15 mouse cellular contexts compared by ENCODE assay signal in genomic region chr3:41424142-41424939, GRCm38 (mm10).
DNase-seq lines count a peak whose midpoint lies in the region; ATAC-seq and TF ChIP-seq lines count a peak whose summit lies in the region.
"Had no signal": no experiment of that assay in that cellular context is flagged by ENCODE, and none has a peak within 500 bp of the region (broad histone marks: within the 10 kb centered on the region; RNA-seq: fewer than 3 reads in every experiment).

No protein-coding gene starts in this region.

- peak; percentile 66 for ATAC-seq in kidney, embryonic 14.5 days (ENCODE audit: low FRiP score, low TSS enrichment)
- ATAC-seq in intestine, embryonic 15.5 days, result peak; percentile 14; the same call in 1 of the 2 replicates
- ATAC-seq: inflammation-experienced regulatory T-cells, adult 6 months had no signal

- no peak overlapping the region for H3K9ac ChIP-seq in kidney, embryonic 14.5 days (ENCODE audit: low read depth, low read length)
- H3K9ac ChIP-seq in intestine, embryonic 15.5 days, result no peak overlapping the region
- H3K9ac ChIP-seq: heart, embryonic 13.5 days had no signal

- WGBS in kidney, embryonic 14.5 days, result 8% methylated on average over 8 of the region's 10 CpGs
- WGBS in intestine, embryonic 15.5 days, result 19% methylated on average over 10 of the region's 10 CpGs

- H3K27ac ChIP-seq in kidney, embryonic 14.5 days (ENCODE audit: low read depth, low read length), result no peak overlapping the region
- no peak overlapping the region for H3K27ac ChIP-seq in intestine, embryonic 15.5 days
- H3K27ac ChIP-seq: heart, embryonic 13.5 days had no signal

- H3K27me3 ChIP-seq in kidney, embryonic 14.5 days (ENCODE audit: control insufficient read depth, insufficient read depth, low read length), result no peaks in the 10 kb centered on the region
- H3K27me3 ChIP-seq in E14TG2a.4 (ENCODE audit: insufficient read depth, low read length), result no peaks in the 10 kb centered on the region
- no peaks in the 10 kb centered on the region for H3K27me3 ChIP-seq in intestine, embryonic 15.5 days (replicated peaks)
- H3K27me3 ChIP-seq: heart, embryonic 13.5 days had no signal

- H3K4me3 ChIP-seq in kidney, embryonic 14.5 days (ENCODE audit: low read length), result no peak overlapping the region
- peak overlapping the region; percentile 53 for H3K4me3 ChIP-seq in E14TG2a.4 (replicated peaks; ENCODE audit: low read length)
- no peak overlapping the region for H3K4me3 ChIP-seq in intestine, embryonic 15.5 days (replicated peaks)
- H3K4me3 ChIP-seq: heart, embryonic 13.5 days had no signal

- no peak for TF ChIP-seq CTCF in E14TG2a.4 (conservative IDR thresholded peaks at IDR 0.05; ENCODE audit: low read length)

- H3K36me3 ChIP-seq in kidney, embryonic 14.5 days (ENCODE audit: control insufficient read depth, insufficient read depth, low read length), result no peaks in the 10 kb centered on the region
- no peaks in the 10 kb centered on the region for H3K36me3 ChIP-seq in E14TG2a.4 (ENCODE audit: insufficient read depth, low read length)
- H3K36me3 ChIP-seq in intestine, embryonic 15.5 days, result no peaks in the 10 kb centered on the region
- H3K36me3 ChIP-seq: heart, embryonic 13.5 days had no signal

- H3K4me1 ChIP-seq in kidney, embryonic 14.5 days (ENCODE audit: control insufficient read depth, insufficient read depth, low read length), result peaks cover 11% of the 10 kb centered on the region; the same call in 1 of the 2 replicates
- peaks cover 58% of the 10 kb centered on the region for H3K4me1 ChIP-seq in E14TG2a.4 (replicated peaks; ENCODE audit: low read depth, low read length)
- H3K4me1 ChIP-seq in intestine, embryonic 15.5 days (replicated peaks), result peaks cover 12% of the 10 kb centered on the region; the same call in 1 of the 2 replicates

- H3K4me2 ChIP-seq in kidney, embryonic 14.5 days (replicated peaks; ENCODE audit: low read depth, low read length), result no peak overlapping the region
- H3K4me2 ChIP-seq in intestine, embryonic 15.5 days (replicated peaks), result no peak overlapping the region
- H3K4me2 ChIP-seq: heart, embryonic 13.5 days had no signal

- DNase-seq in embryo, embryonic 9.5 days (ENCODE audit: extremely low spot score), result peak; percentile 12
- DNase-seq in embryo, embryonic 11 days, result no peak
- no peak for DNase-seq in kidney, postnatal 14 days
- no peak for DNase-seq in ovary, postnatal 36 days (ENCODE audit: low spot score)
- DNase-seq in frontal cortex, postnatal 25 days (ENCODE audit: low spot score in 2 of 2), result no peak
- DNase-seq: cerebellum, postnatal 10 days; gastrocnemius, postnatal 10 days; layer of hippocampus, adult 9-11 months; left cerebral cortex, postnatal 4 days; lung, adult 18-20 months had no signal

- no peaks in the 10 kb centered on the region for H3K9me3 ChIP-seq in kidney, embryonic 14.5 days (ENCODE audit: control insufficient read depth, low read length)
- H3K9me3 ChIP-seq in E14TG2a.4 (ENCODE audit: low read length), result no peaks in the 10 kb centered on the region
- H3K9me3 ChIP-seq in intestine, embryonic 15.5 days, result no peaks in the 10 kb centered on the region
- H3K9me3 ChIP-seq: heart, embryonic 13.5 days had no signal
